Mouse (Mus musculus) cortical plate, adult 2 months (tissue): ENCODE measurements around the gene Capn8.

Experiments
- CTCF ChIP-seq: fragments of 200-500 bp; IDR thresholded peaks from 2 replicates; pipeline ENCODE4 v1.5.1; 2011; ENCODE audit warnings: mild to moderate bottlenecking, control low read depth, low read length; ENCODE audit not compliant: insufficient read depth; ENCODE audit errors: extremely low read depth
- POLR2A ChIP-seq: fragments of 200-500 bp; IDR thresholded peaks from 2 replicates; pipeline ENCODE4 v1.6.1; 2011; ENCODE audit warnings: mild to moderate bottlenecking, low read length, control low read depth; ENCODE audit not compliant: insufficient read depth; ENCODE audit errors: extremely low read depth

GRCm38 (mm10) chr1:182561945-182562514 lies 2.8 kb upstream of the Capn8 start:
- TF ChIP-seq POLR2A (no peak), CTCF (no peak)
